In genomic region chr10:43162318-43162717, GRCm38 (mm10) we compare ENCODE assay signal across 17 mouse cellular contexts. TPM values are rescaled to one million over a fixed set of nuclear protein-coding genes. Genes with fewer than 3 reads are reported as not detected.
DNase-seq lines count a peak whose midpoint lies in the region; ATAC-seq lines count a peak whose summit lies in the region.
"Had no signal": no experiment of that assay in that cellular context is flagged by ENCODE, and none has a peak within 500 bp of the region (broad histone marks: within the 10 kb centered on the region; RNA-seq: fewer than 3 reads in every experiment).

No protein-coding gene starts in this region.

- DNase-seq in hindbrain, embryonic 11.5 days (ENCODE audit: low spot score) = peak; percentile 17
- no peak for DNase-seq in hindbrain, embryonic 10.5 days (ENCODE audit: low spot score)
- DNase-seq in embryo, embryonic 10.5 days (ENCODE audit: low spot score) = peak; percentile 54
- no peak for DNase-seq in thymus, postnatal 25 days
- DNase-seq: cerebellum, adult 11 months; gastrocnemius, postnatal 10 days; kidney, adult 11 months; thymus, postnatal 4 days had no signal

- no peak overlapping the region for H3K27ac ChIP-seq in hindbrain, embryonic 11.5 days (ENCODE audit: low read depth, low read length)
- H3K27ac ChIP-seq in hindbrain, embryonic 10.5 days = no peak overlapping the region
- no peak overlapping the region for H3K27ac ChIP-seq in hindbrain, embryonic 16.5 days (ENCODE audit: low read depth, low read length)
- no peak overlapping the region for H3K27ac ChIP-seq in neural tube, embryonic 12.5 days
- H3K27ac ChIP-seq in heart, embryonic 12.5 days (ENCODE audit: poor library complexity, severe bottlenecking) = no peak overlapping the region
- H3K27ac ChIP-seq: embryonic facial prominence, embryonic 15.5 days; heart, embryonic 10.5 days; limb, embryonic 10.5 days; liver, embryonic 12.5 days had no signal

- no peaks in the 10 kb centered on the region for H3K36me3 ChIP-seq in hindbrain, embryonic 11.5 days (ENCODE audit: control insufficient read depth, insufficient read depth, low read length)
- H3K36me3 ChIP-seq in hindbrain, embryonic 10.5 days = peaks cover 9% of the 10 kb centered on the region
- H3K36me3 ChIP-seq in hindbrain, embryonic 16.5 days (ENCODE audit: control insufficient read depth, insufficient read depth, low read length) = 0 out of 2 replicates have a peak, but pooled peaks cover 3% of the 10 kb centered on the region
- H3K36me3 ChIP-seq in neural tube, embryonic 12.5 days = no peaks in the 10 kb centered on the region; the same call in 1 of the 2 replicates
- no peaks in the 10 kb centered on the region for H3K36me3 ChIP-seq in heart, embryonic 12.5 days
- H3K36me3 ChIP-seq: embryonic facial prominence, embryonic 15.5 days; liver, embryonic 12.5 days had no signal

- H3K9me3 ChIP-seq in hindbrain, embryonic 11.5 days (ENCODE audit: control insufficient read depth, low read length) = no peaks in the 10 kb centered on the region
- peaks cover 10% of the 10 kb centered on the region for H3K9me3 ChIP-seq in hindbrain, embryonic 10.5 days
- no peaks in the 10 kb centered on the region for H3K9me3 ChIP-seq in hindbrain, embryonic 16.5 days (ENCODE audit: control insufficient read depth, low read length)
- peaks cover 6% of the 10 kb centered on the region; the same call in 1 of the 2 replicates for H3K9me3 ChIP-seq in neural tube, embryonic 12.5 days
- peaks cover 3% of the 10 kb centered on the region; the same call in 1 of the 2 replicates for H3K9me3 ChIP-seq in heart, embryonic 12.5 days (replicated peaks)
- H3K9me3 ChIP-seq: embryonic facial prominence, embryonic 15.5 days; limb, embryonic 10.5 days had no signal

- H3K4me2 ChIP-seq in hindbrain, embryonic 11.5 days (replicated peaks; ENCODE audit: low read depth, low read length) = no peak overlapping the region
- H3K4me2 ChIP-seq in hindbrain, embryonic 16.5 days (ENCODE audit: low read length) = 0 out of 2 replicates have a peak overlapping the region, but pooled peaks have one; percentile 23
- H3K4me2 ChIP-seq in neural tube, embryonic 12.5 days (replicated peaks) = peak overlapping the region; percentile 29; the same call in 1 of the 2 replicates
- H3K4me2 ChIP-seq in heart, embryonic 12.5 days = no peak overlapping the region
- H3K4me2 ChIP-seq: embryonic facial prominence, embryonic 15.5 days; liver, embryonic 12.5 days had no signal

- H3K9ac ChIP-seq in hindbrain, embryonic 11.5 days (ENCODE audit: low read depth, low read length) = no peak overlapping the region
- H3K9ac ChIP-seq in hindbrain, embryonic 16.5 days (ENCODE audit: low read depth, low read length) = no peak overlapping the region
- H3K9ac ChIP-seq in neural tube, embryonic 12.5 days = no peak overlapping the region
- H3K9ac ChIP-seq in heart, embryonic 12.5 days = no peak overlapping the region
- H3K9ac ChIP-seq: embryonic facial prominence, embryonic 15.5 days; liver, embryonic 12.5 days had no signal

- H3K27me3 ChIP-seq in hindbrain, embryonic 11.5 days (ENCODE audit: control insufficient read depth, insufficient read depth, low read length) = no peaks in the 10 kb centered on the region
- no peaks in the 10 kb centered on the region for H3K27me3 ChIP-seq in hindbrain, embryonic 10.5 days (ENCODE audit: insufficient read depth, poor library complexity, severe bottlenecking)
- H3K27me3 ChIP-seq in hindbrain, embryonic 16.5 days (replicated peaks; ENCODE audit: control insufficient read depth, insufficient read depth, low read length) = no peaks in the 10 kb centered on the region
- H3K27me3 ChIP-seq in neural tube, embryonic 12.5 days (replicated peaks) = no peaks in the 10 kb centered on the region
- no peaks in the 10 kb centered on the region for H3K27me3 ChIP-seq in heart, embryonic 12.5 days (replicated peaks)
- H3K27me3 ChIP-seq: embryonic facial prominence, embryonic 15.5 days had no signal

- no peak overlapping the region for H3K4me3 ChIP-seq in hindbrain, embryonic 11.5 days (ENCODE audit: low read depth, low read length)
- no peak overlapping the region for H3K4me3 ChIP-seq in hindbrain, embryonic 10.5 days
- no peak overlapping the region for H3K4me3 ChIP-seq in hindbrain, embryonic 16.5 days (ENCODE audit: low read length)
- H3K4me3 ChIP-seq in neural tube, embryonic 12.5 days = no peak overlapping the region
- no peak overlapping the region for H3K4me3 ChIP-seq in heart, embryonic 12.5 days
- H3K4me3 ChIP-seq: embryonic facial prominence, embryonic 15.5 days; heart, embryonic 10.5 days; limb, embryonic 10.5 days; liver, embryonic 12.5 days had no signal

- WGBS in hindbrain, embryonic 11.5 days = 60% methylated on average over 12 of the region's 12 CpGs
- 89% methylated on average over 12 of the region's 12 CpGs for WGBS in hindbrain, embryonic 10.5 days
- WGBS in hindbrain, embryonic 16.5 days = 37% methylated on average over 12 of the region's 12 CpGs
- WGBS in neural tube, embryonic 12.5 days = 62% methylated on average over 12 of the region's 12 CpGs
- 85% methylated on average over 12 of the region's 12 CpGs for WGBS in heart, embryonic 12.5 days

- H3K4me1 ChIP-seq in hindbrain, embryonic 11.5 days (replicated peaks; ENCODE audit: control insufficient read depth, insufficient read depth, low read length) = no peaks in the 10 kb centered on the region
- H3K4me1 ChIP-seq in hindbrain, embryonic 10.5 days (replicated peaks) = 0 out of 2 replicates have a peak, but pooled peaks cover 5% of the 10 kb centered on the region
- no peaks in the 10 kb centered on the region for H3K4me1 ChIP-seq in hindbrain, embryonic 16.5 days (ENCODE audit: control insufficient read depth, insufficient read depth, low read depth, low read length)
- 0 out of 2 replicates have a peak, but pooled peaks cover 2% of the 10 kb centered on the region for H3K4me1 ChIP-seq in neural tube, embryonic 12.5 days
- peaks cover 10% of the 10 kb centered on the region for H3K4me1 ChIP-seq in heart, embryonic 12.5 days (replicated peaks)
- H3K4me1 ChIP-seq: embryonic facial prominence, embryonic 15.5 days; liver, embryonic 12.5 days had no signal

- peak; percentile 47; the same call in 1 of the 2 replicates for ATAC-seq in hindbrain, embryonic 11.5 days (ENCODE audit: low FRiP score)
- ATAC-seq in hindbrain, embryonic 16.5 days = peak; percentile 60
- ATAC-seq in neural tube, embryonic 12.5 days (ENCODE audit: low FRiP score, low read depth) = no peak
- ATAC-seq in heart, embryonic 12.5 days (ENCODE audit: insufficient number of reproducible peaks, low FRiP score) = no peak
- ATAC-seq: forebrain, embryonic 14.5 days; liver, embryonic 12.5 days had no signal

RNA-seq across cellular contexts. Expression of gene Sobp, which starts 12.0 kb away (rescaled TPM):
- polyA plus RNA-seq in hindbrain, embryonic 11.5 days (2014; fragmentation: Nextera tagmentation; extraction: Ambion mirVana) = 7.1 and 11.1 TPM in 2 replicates
- 2.9 and 4.5 TPM in 2 replicates for polyA plus RNA-seq in hindbrain, embryonic 10.5 days (2016; fragmentation: Nextera tagmentation; extraction: Ambion mirVana)
- 9.1 and 10.8 TPM in 2 replicates for polyA plus RNA-seq in hindbrain, embryonic 16.5 days (2015; fragmentation: Nextera tagmentation; extraction: Ambion mirVana)
- polyA plus RNA-seq in neural tube, embryonic 12.5 days (2016; fragmentation: Nextera tagmentation; extraction: Ambion mirVana) = 6.1 and 7.5 TPM in 2 replicates
- polyA plus RNA-seq in heart, embryonic 12.5 days (2016; fragmentation: Nextera tagmentation; extraction: Ambion mirVana) = 2.8 and 3.1 TPM in 2 replicates

RNA-seq across cellular contexts. Expression of gene 9030612E09Rik, which starts 12.2 kb away (rescaled TPM):
- 1.4 and 2.0 TPM in 2 replicates for polyA plus RNA-seq in hindbrain, embryonic 11.5 days (2014; fragmentation: Nextera tagmentation; extraction: Ambion mirVana)
- 1.7 and 1.8 TPM in 2 replicates for polyA plus RNA-seq in hindbrain, embryonic 10.5 days (2016; fragmentation: Nextera tagmentation; extraction: Ambion mirVana)
- polyA plus RNA-seq in hindbrain, embryonic 16.5 days (2015; fragmentation: Nextera tagmentation; extraction: Ambion mirVana) = 1.8 and 1.9 TPM in 2 replicates
- polyA plus RNA-seq in neural tube, embryonic 12.5 days (2016; fragmentation: Nextera tagmentation; extraction: Ambion mirVana) = 1.9 and 2.5 TPM in 2 replicates
- polyA plus RNA-seq in heart, embryonic 12.5 days (2016; fragmentation: Nextera tagmentation; extraction: Ambion mirVana) = 0.23 and 0.45 TPM in 2 replicates
- polyA plus RNA-seq: liver, embryonic 12.5 days; spleen, adult 2 months had no signal

RNA-seq across cellular contexts. Expression of gene Pdss2, which starts 59.0 kb away (rescaled TPM):
- polyA plus RNA-seq in hindbrain, embryonic 11.5 days (2014; fragmentation: Nextera tagmentation; extraction: Ambion mirVana) = 15.2 and 18.4 TPM in 2 replicates
- polyA plus RNA-seq in hindbrain, embryonic 10.5 days (2016; fragmentation: Nextera tagmentation; extraction: Ambion mirVana) = 13.4 and 15.5 TPM in 2 replicates
- polyA plus RNA-seq in hindbrain, embryonic 16.5 days (2015; fragmentation: Nextera tagmentation; extraction: Ambion mirVana) = 15.5 and 16.2 TPM in 2 replicates
- polyA plus RNA-seq in neural tube, embryonic 12.5 days (2016; fragmentation: Nextera tagmentation; extraction: Ambion mirVana) = 13.6 and 13.9 TPM in 2 replicates
- polyA plus RNA-seq in heart, embryonic 12.5 days (2016; fragmentation: Nextera tagmentation; extraction: Ambion mirVana) = 12.2 and 12.3 TPM in 2 replicates

Comparison
In these comparisons a context has a peak if more than half of its experiments do, and no peak if none do; other contexts are left out.
1. DNase-seq: peak in hindbrain, embryonic 11.5 days (single experiment) and embryo, embryonic 10.5 days (single experiment); none in hindbrain, embryonic 10.5 days (single experiment) and thymus, postnatal 25 days (single experiment).
2. H3K4me2 ChIP-seq: peak in hindbrain, embryonic 16.5 days (single experiment) and neural tube, embryonic 12.5 days (single experiment); none in hindbrain, embryonic 11.5 days (single experiment) and heart, embryonic 12.5 days (single experiment).
3. ATAC-seq: peak in hindbrain, embryonic 11.5 days (single experiment) and hindbrain, embryonic 16.5 days (single experiment); none in neural tube, embryonic 12.5 days (single experiment) and heart, embryonic 12.5 days (single experiment).